Mouse (Mus musculus) spleen, adult 2 months (tissue): ENCODE data around the gene Nxn. TPM values are rescaled to one million over a fixed set of nuclear protein-coding genes. Genes with fewer than 3 reads are reported as not detected.

Experiments used
- DNase-seq, 2 experiments: peaks; one replicate each; pipeline versions ENCODE4 v3.0.0 to v3.0.0-alpha.2; 2012 to 2021; ENCODE audit warnings: low spot score in 2 of 2, low read depth in 1 of 2
- H3K27ac ChIP-seq: fragments of 200-500 bp; 2 replicates; pipeline ENCODE4 v1.5.1; 2012; ENCODE audit warnings: low read length, inconsistent platforms; ENCODE audit not compliant: insufficient read depth
- H3K27me3 ChIP-seq: fragments of 200-500 bp; 2 replicates; pipeline ENCODE4 v1.6.1; 2012; ENCODE audit warnings: mild to moderate bottlenecking, moderate library complexity, low read length, inconsistent platforms; ENCODE audit not compliant: control insufficient read depth, insufficient read depth
- H3K36me3 ChIP-seq: fragments of 200-500 bp; 2 replicates; pipeline ENCODE4 v1.6.1; 2012; ENCODE audit warnings: mild to moderate bottlenecking, low read length, inconsistent platforms; ENCODE audit not compliant: control insufficient read depth, insufficient read depth
- H3K4me1 ChIP-seq: fragments of 200-500 bp; 2 replicates; pipeline ENCODE4 v1.6.1; 2011; ENCODE audit warnings: inconsistent platforms; ENCODE audit not compliant: control insufficient read depth, insufficient read depth, insufficient read length
- H3K4me3 ChIP-seq: fragments of 200-500 bp; 2 replicates; pipeline ENCODE4 v1.5.1; 2011; ENCODE audit warnings: mild to moderate bottlenecking, inconsistent platforms; ENCODE audit not compliant: insufficient read depth, insufficient read length; ENCODE audit errors: extremely low read depth
- CTCF ChIP-seq: fragments of 200-500 bp; IDR thresholded peaks from 2 replicates; pipeline ENCODE4 v1.5.1; 2011; ENCODE audit warnings: mild to moderate bottlenecking, inconsistent platforms; ENCODE audit not compliant: insufficient read depth, insufficient read length, insufficient replicate concordance; ENCODE audit errors: extremely low read depth
- POLR2A ChIP-seq: fragments of 200-500 bp; IDR thresholded peaks from 2 replicates; pipeline ENCODE4 v1.6.1; 2011; ENCODE audit warnings: low read depth, low read length, inconsistent platforms
- WGBS: fragments of 180-500 bp; shearing (Covaris S2); methylation state at CpG from one replicate; pipeline ENCODE4 v1.1.7; 2018; 5-methylcytosine and 5-hydroxymethylcytosine counted together
- polyA plus RNA-seq: library from polyadenylated mRNA; depleted of rRNA; stranded (reverse); fragments of >200 nt; gene quantifications from 2 replicates; pipeline ENCODE4 v1.2.3, GENCODE M21; 2012

Gene Nxn
- polyA plus RNA-seq, 1 experiment = 6.9 TPM

DNA sequence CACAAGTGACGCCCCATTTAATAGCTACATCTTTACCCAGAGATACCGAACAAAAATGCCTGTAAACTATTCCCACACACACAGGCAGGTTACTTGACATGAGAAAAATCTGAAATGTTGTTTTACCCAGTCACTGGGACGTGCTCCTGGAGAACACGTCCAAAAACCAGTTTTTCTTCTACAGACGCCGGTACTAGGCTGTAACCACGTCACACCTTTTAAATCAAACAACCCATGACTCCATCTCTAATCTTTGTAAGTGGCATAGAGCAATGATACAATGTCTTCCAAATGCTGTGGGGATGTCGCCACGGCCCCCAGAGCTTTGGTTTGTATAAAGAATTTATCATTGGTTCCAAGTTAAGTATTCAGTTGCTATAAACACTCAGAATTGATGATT is 61.7 kb downstream of the Nxn start:
- DNase-seq = no peak
- Histone ChIP-seq H3K27me3 (no peaks in the 10 kb centered on the region), H3K4me3 (no peak overlapping the region), H3K27ac (no peak overlapping the region), H3K36me3 (no peaks in the 10 kb centered on the region), H3K4me1 (no peaks in the 10 kb centered on the region)
- WGBS = 93% methylated on average over 9 of the region's 9 CpGs
- no peak for TF ChIP-seq CTCF
- no peak for TF ChIP-seq POLR2A

DNA sequence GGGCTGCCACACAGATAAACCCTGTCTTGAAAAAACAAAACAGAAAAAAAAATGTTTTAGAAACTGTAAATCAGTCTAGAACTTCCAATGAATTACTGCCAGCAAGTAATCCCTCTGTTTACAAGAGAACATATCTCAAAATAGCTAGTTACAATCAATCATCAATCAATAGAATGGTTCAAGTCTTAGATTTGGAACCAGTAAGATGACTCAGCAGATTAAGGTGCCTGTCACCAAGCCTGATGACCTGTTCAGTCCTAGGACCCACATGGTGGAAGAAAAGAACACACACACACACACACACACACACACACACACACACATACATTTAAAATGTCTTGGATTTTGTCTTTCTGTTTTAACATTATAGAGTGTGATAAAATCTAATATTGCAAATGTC is 62.7 kb downstream of the Nxn start:
- Histone ChIP-seq H3K36me3 (no peaks in the 10 kb centered on the region), H3K27ac (no peak overlapping the region), H3K4me3 (no peak overlapping the region), H3K27me3 (no peaks in the 10 kb centered on the region), H3K4me1 (no peaks in the 10 kb centered on the region)
- TF ChIP-seq POLR2A (no peak), CTCF (no peak)
- DNase-seq = no peak

DNA sequence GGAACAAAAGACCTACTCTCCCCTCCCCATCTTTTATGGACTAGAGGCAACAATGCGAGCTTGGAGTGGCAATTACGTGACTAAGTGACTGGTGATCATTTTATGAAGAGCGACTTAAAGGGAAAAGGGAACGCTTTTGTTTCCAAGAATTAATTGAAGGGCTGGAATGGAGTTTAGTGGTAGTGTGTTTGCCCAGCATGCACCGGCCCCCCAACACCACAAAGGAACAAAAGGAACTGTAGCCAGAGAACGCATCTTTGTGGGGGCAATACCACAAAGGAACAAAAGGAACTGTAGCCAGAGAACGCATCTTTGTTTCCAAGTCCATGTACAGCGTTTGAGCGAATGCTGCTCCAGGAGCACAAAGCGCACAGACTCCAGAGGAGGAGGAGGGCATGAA is 64.0 kb downstream of the Nxn start:
- no peaks in the 10 kb centered on the region for H3K4me1 ChIP-seq
- no peak for TF ChIP-seq CTCF
- TF ChIP-seq POLR2A = no peak
- no peak overlapping the region for H3K4me3 ChIP-seq
- H3K27me3 ChIP-seq = no peaks in the 10 kb centered on the region
- DNase-seq = no peak
- H3K36me3 ChIP-seq = no peaks in the 10 kb centered on the region
- no peak overlapping the region for H3K27ac ChIP-seq
- whole genome bisulfite sequencing = 91% methylated on average over 10 of the region's 10 CpGs

DNA sequence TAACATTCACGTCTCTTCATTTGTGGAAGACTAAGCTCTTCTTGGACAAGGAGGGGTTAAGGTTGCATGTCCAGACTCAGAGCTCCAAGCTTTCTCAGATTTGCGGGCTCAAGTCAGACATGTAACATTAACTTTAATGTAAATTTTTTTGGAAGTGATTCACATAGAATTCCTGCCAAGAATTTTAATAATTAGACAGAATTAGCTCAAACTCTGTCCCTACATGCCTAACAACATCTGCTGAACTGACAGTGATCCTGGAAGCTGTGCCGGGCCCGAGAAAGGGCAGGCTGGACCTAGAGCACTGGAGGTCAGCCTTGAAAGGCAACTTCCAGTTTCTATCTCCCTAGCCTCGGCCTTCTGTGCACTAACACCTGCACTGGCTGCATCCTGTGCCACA is 66.7 kb downstream of the Nxn start:
- WGBS = 75% methylated on average over 5 of the region's 5 CpGs
- no peak for DNase-seq

DNA sequence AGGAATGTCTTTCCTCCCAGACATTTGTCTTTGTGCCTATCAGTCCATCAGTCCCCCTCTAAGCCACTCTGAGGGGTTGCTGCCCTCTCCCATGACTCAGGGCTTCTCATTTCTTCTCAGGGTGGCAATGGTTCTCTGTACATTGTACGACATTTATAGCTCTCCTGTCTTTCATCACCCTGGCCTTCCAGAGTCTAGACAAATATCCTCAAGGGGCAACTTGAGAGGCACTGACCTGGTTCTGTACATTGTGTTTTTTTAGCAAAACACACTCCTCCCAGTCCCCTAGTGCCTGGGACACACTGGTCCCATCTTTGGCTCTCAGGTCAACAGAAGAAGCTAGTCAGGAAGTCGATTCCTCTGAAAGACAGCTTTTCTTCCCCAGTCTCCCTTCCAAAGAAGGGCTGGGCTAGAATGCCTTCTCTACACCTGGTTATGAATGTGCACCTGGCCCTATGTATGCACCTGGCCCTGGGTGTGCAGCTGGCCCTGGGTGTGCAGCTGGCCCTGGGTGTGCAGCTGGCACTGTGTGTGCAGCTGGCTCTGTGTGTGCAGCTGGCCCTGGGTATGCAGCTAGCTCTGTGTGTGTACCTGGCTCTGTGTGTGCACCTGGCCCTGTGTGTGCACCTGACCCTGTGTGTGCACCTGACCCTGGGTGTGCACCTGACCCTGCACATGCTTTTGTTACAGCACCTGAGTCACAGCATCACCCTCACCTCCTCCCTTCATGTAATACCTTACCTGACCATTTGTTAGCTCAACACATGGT is 70.2 kb downstream of the Nxn start:
- H3K4me1 ChIP-seq = no peaks in the 10 kb centered on the region

More for the DNA sequence above, 66.7 kb downstream of the Nxn start:
- no peak overlapping the region for H3K27ac ChIP-seq
- TF ChIP-seq CTCF (no peak), POLR2A (no peak)
- no peaks in the 10 kb centered on the region for H3K4me1 ChIP-seq
- no peaks in the 10 kb centered on the region for H3K27me3 ChIP-seq
- no peaks in the 10 kb centered on the region for H3K36me3 ChIP-seq
- H3K4me3 ChIP-seq = no peak overlapping the region

DNA sequence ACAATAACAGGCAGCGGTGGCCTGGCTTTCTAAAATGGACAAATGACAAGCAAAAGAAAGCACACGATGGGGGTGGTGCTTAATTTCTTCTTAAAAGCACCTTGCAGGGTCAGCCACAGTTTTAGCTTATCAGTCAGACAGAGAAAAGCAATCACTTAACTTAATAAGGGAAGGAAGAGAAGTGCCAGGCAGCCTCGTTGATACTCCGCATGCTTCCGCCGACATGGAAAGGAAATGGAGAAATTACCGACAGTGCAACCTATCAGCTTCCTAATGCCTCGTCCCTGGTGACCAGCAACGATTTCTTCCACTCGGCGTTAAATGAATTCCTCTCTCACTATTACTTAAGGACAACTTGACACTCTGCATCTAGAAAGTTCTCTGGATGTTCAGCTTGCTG is 70.9 kb downstream of the Nxn start:
- no peak for DNase-seq
- no peak for TF ChIP-seq CTCF
- TF ChIP-seq POLR2A = no peak
- no peak overlapping the region for H3K27ac ChIP-seq
- H3K27me3 ChIP-seq = no peaks in the 10 kb centered on the region
- no peaks in the 10 kb centered on the region for H3K4me1 ChIP-seq
- no peaks in the 10 kb centered on the region for H3K36me3 ChIP-seq
- H3K4me3 ChIP-seq = no peak overlapping the region
- WGBS = 32% methylated on average over 11 of the region's 11 CpGs

More for the DNA sequence above, 70.2 kb downstream of the Nxn start:
- DNase-seq = no peak
- Histone ChIP-seq H3K36me3 (no peaks in the 10 kb centered on the region), H3K4me3 (no peak overlapping the region), H3K27ac (no peak overlapping the region), H3K27me3 (no peaks in the 10 kb centered on the region)
- TF ChIP-seq CTCF (no peak), POLR2A (no peak)
- WGBS = 74% methylated on average over 2 of the region's 2 CpGs

DNA sequence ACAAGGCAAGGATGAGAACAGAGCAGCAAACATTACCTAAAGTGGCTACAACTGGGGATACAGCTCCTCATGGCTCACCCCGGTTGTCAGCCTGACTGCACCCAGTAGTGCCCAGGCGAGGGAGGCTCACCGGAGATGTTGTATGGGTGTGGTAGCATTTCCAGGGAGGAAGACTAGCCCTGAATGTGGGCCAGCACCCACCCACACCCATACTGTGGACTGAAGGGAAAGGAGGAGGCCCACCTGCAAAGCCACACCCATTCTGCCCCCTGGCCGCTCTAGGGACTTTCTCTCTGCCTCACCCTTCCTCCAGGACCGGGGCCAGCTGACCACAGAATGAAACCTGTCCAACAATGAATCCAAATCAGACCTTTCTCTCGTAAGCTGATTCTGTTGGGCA is 72.3 kb downstream of the Nxn start:
- Histone ChIP-seq H3K27ac (no peak overlapping the region), H3K4me1 (no peaks in the 10 kb centered on the region), H3K36me3 (no peaks in the 10 kb centered on the region), H3K4me3 (no peak overlapping the region), H3K27me3 (no peaks in the 10 kb centered on the region)
- 84% methylated on average over 6 of the region's 6 CpGs for WGBS
- no peak for DNase-seq
- TF ChIP-seq CTCF (no peak), POLR2A (no peak)
